Mouse (Mus musculus) liver, embryonic 14.5 days (tissue): ENCODE results near the gene Cd9. TPM values are rescaled to one million over a fixed set of nuclear protein-coding genes. Genes with fewer than 3 reads are reported as not detected.
A peak's percentile ranks its signal among the peaks of the same experiment; 100 is the strongest.

ENCODE experiments used
- ATAC-seq: fragments of 200-750 bp; cut with Nextera tagmentation; 2 replicates; pipeline ENCODE4 v1.8.0; 2017; ENCODE audit warnings: moderate number of reproducible peaks, mild to moderate bottlenecking, moderate library complexity; ENCODE audit not compliant: insufficient read depth
- DNase-seq, 3 experiments: peaks; one replicate each; pipeline ENCODE4 v3.0.0-alpha.2; 2012 to 2013; ENCODE audit warnings: low read depth in 3 of 3, low spot score in 3 of 3
- H3K27ac ChIP-seq: fragments of 300-500 bp; sonication (generic); 2 replicates; pipeline ENCODE4 v1.5.1; 2014; ENCODE audit warnings: moderate library complexity, mild to moderate bottlenecking, control low read depth, inconsistent platforms
- H3K27me3 ChIP-seq: fragments of 300-500 bp; sonication (generic); 2 replicates; pipeline ENCODE4 v1.6.1; 2014; ENCODE audit warnings: mild to moderate bottlenecking, low read length, moderate library complexity; ENCODE audit not compliant: control insufficient read depth, insufficient read depth
- H3K36me3 ChIP-seq: fragments of 300-500 bp; sonication (generic); replicated peaks from 2 replicates; pipeline ENCODE4 v1.6.1; 2014; ENCODE audit warnings: low read depth; ENCODE audit not compliant: control insufficient read depth, insufficient read depth
- H3K4me1 ChIP-seq, 2 experiments: fragments of 200-500 bp in 1 of 2; fragments of 300-500 bp in 1 of 2; sonication (generic) in 1 of 2; replicated peaks; 2 replicates each; pipeline ENCODE4 v1.6.1; 2012 to 2014; ENCODE audit warnings: antibody characterized with exemption in 1 of 2, inconsistent platforms in 1 of 2, low read length in 1 of 2; ENCODE audit not compliant: control insufficient read depth in 2 of 2, insufficient read depth in 2 of 2
- H3K4me2 ChIP-seq: fragments of 300-500 bp; sonication (generic); 2 replicates; pipeline ENCODE4 v1.6.1; 2014; ENCODE audit warnings: low read depth, mild to moderate bottlenecking, control low read depth, moderate library complexity
- H3K4me3 ChIP-seq, 2 experiments: fragments of 200-500 bp in 1 of 2; fragments of 300-500 bp in 1 of 2; sonication (generic) in 1 of 2; 2 replicates each; pipeline ENCODE4 v1.5.1; 2012 to 2014; ENCODE audit warnings: low read depth in 2 of 2, low read length in 2 of 2, mild to moderate bottlenecking in 2 of 2, control low read depth in 1 of 2, inconsistent platforms in 1 of 2, moderate library complexity in 1 of 2; ENCODE audit not compliant: insufficient read depth in 1 of 2
- H3K9ac ChIP-seq: fragments of 300-500 bp; sonication (generic); replicated peaks from 2 replicates; pipeline ENCODE4 v1.6.1; 2014; ENCODE audit warnings: mild to moderate bottlenecking, control low read depth, moderate library complexity
- H3K9me3 ChIP-seq: fragments of 300-500 bp; sonication (generic); 2 replicates; pipeline ENCODE4 v1.6.1; 2016; ENCODE audit warnings: low read length, mixed read lengths; ENCODE audit not compliant: control insufficient read depth
- CTCF ChIP-seq: IDR thresholded peaks from 2 replicates; pipeline ENCODE4 v1.5.1; 2016; ENCODE audit warnings: antibody characterized with exemption, low read depth, control low read depth
- EP300 ChIP-seq: IDR thresholded peaks from 2 replicates; pipeline ENCODE4 v1.6.1; 2016; ENCODE audit warnings: antibody characterized with exemption, low read depth
- WGBS: fragments of 180-500 bp; shearing (Covaris S2); extraction: QIAGEN DNeasy Blood & Tissue Kit; methylation state at CpG from one replicate; pipeline ENCODE4 v1.1.7; 2014; ENCODE audit not compliant: insufficient replicate concordance; 5-methylcytosine and 5-hydroxymethylcytosine counted together
- polyA plus RNA-seq, 2 experiments: library from polyadenylated mRNA; depleted of rRNA in 1 of 2; stranded (reverse) in 1 of 2; unstranded in 1 of 2; fragments of >200 nt; fragmentation: Nextera tagmentation in 1 of 2; extraction: Ambion mirVana in 1 of 2; gene quantifications; 2 replicates each; pipeline versions ENCODE4 v1.2.1 to v1.2.3; 2012 to 2014

Cd9 gene
- polyA plus RNA-seq, 2 experiments, result 62.6 to 96.8 TPM

- no peaks in the 10 kb centered on the region for H3K9me3 ChIP-seq
- no peaks in the 10 kb centered on the region for H3K27me3 ChIP-seq
- H3K4me1 ChIP-seq, result 0 out of 4 replicates have a peak, but pooled peaks cover 0 to 3% of the 10 kb centered on the region in 2 experiments
- H3K4me3 ChIP-seq, result no peak overlapping the region
- no peak overlapping the region for H3K9ac ChIP-seq
- 79% methylated on average over 7 of the region's 7 CpGs for WGBS
- DNase-seq (no peak), ATAC-seq (no peak)
- H3K27ac ChIP-seq, result no peak overlapping the region
- no peak for TF ChIP-seq EP300
- TF ChIP-seq CTCF, result no peak
- H3K4me2 ChIP-seq, result no peak overlapping the region
- H3K36me3 ChIP-seq, result no peaks in the 10 kb centered on the region
Measured at GRCm38 (mm10) chr6:125462312-125462711, 32.3 kb downstream of the Cd9 start.

- H3K9ac ChIP-seq, result no peak overlapping the region
- no peak overlapping the region for H3K4me2 ChIP-seq
- DNase-seq (no peak), ATAC-seq (no peak)
- no peaks in the 10 kb centered on the region for H3K36me3 ChIP-seq
- 0 out of 4 replicates have a peak, but pooled peaks cover 0 to 3% of the 10 kb centered on the region in 2 experiments for H3K4me1 ChIP-seq
- H3K4me3 ChIP-seq, result no peak overlapping the region
- no peak overlapping the region for H3K27ac ChIP-seq
- TF ChIP-seq CTCF, result no peak
- no peak for TF ChIP-seq EP300
- H3K27me3 ChIP-seq, result no peaks in the 10 kb centered on the region
- no peaks in the 10 kb centered on the region for H3K9me3 ChIP-seq
- 65% methylated on average over 8 of the region's 8 CpGs for WGBS
Measured at GRCm38 (mm10) chr6:125461788-125462187, 32.8 kb downstream of the Cd9 start.

- Histone ChIP-seq H3K9ac (no peak overlapping the region), H3K27ac (no peak overlapping the region), H3K4me1 (0 out of 4 replicates have a peak, but pooled peaks cover 0 to 3% of the 10 kb centered on the region in 2 experiments), H3K27me3 (no peaks in the 10 kb centered on the region), H3K4me2 (no peak overlapping the region), H3K9me3 (no peaks in the 10 kb centered on the region), H3K36me3 (no peaks in the 10 kb centered on the region), H3K4me3 (no peak overlapping the region)
- no peak for TF ChIP-seq CTCF
- TF ChIP-seq EP300, result no peak
- DNase-seq, result no peak
- 75% methylated on average over 7 of the region's 7 CpGs for WGBS
- no peak for ATAC-seq
Measured at GRCm38 (mm10) chr6:125461325-125461724, 33.3 kb downstream of the Cd9 start.

GRCm38 (mm10) chr6:125460589-125460988 is 34.0 kb downstream of the Cd9 start:
- Histone ChIP-seq H3K27ac (no peak overlapping the region), H3K4me1 (0 out of 4 replicates have a peak, but pooled peaks cover 0 to 3% of the 10 kb centered on the region in 2 experiments), H3K4me3 (no peak overlapping the region), H3K4me2 (no peak overlapping the region), H3K9me3 (no peaks in the 10 kb centered on the region), H3K36me3 (no peaks in the 10 kb centered on the region), H3K9ac (no peak overlapping the region), H3K27me3 (no peaks in the 10 kb centered on the region)
- ATAC-seq, result no peak
- DNase-seq, result no peak
- TF ChIP-seq EP300 (no peak), CTCF (no peak)
- 46% methylated on average over 11 of the region's 11 CpGs for WGBS

GRCm38 (mm10) chr6:125459903-125460302 is 34.7 kb downstream of the Cd9 start:
- Histone ChIP-seq H3K4me2 (no peak overlapping the region), H3K27ac (no peak overlapping the region), H3K36me3 (no peaks in the 10 kb centered on the region), H3K9me3 (no peaks in the 10 kb centered on the region), H3K4me3 (no peak overlapping the region), H3K9ac (no peak overlapping the region), H3K4me1 (0 out of 4 replicates have a peak, but pooled peaks cover 0 to 3% of the 10 kb centered on the region in 2 experiments), H3K27me3 (no peaks in the 10 kb centered on the region)
- TF ChIP-seq CTCF (no peak), EP300 (peak; percentile 42; the same call in 1 of the 2 replicates)
- DNase-seq (no peak), ATAC-seq (peak; percentile 52; the same call in 1 of the 2 replicates)
- 44% methylated on average over 5 of the region's 5 CpGs for WGBS
